Mouse (Mus musculus) urinary bladder, adult 18-20 months (tissue): ENCODE measurements around the gene Gm3854.

ENCODE experiments used
- DNase-seq, 2 experiments: peaks; one replicate each; pipeline ENCODE4 v3.0.0; 2022; ENCODE audit warnings: low spot score in 2 of 2, mixed read lengths in 2 of 2

Gm3854 gene

GRCm38 (mm10) chr7:6386995-6387394, 43.4 kb downstream of the Gm3854 start:
- DNase-seq = no peak

DNA sequence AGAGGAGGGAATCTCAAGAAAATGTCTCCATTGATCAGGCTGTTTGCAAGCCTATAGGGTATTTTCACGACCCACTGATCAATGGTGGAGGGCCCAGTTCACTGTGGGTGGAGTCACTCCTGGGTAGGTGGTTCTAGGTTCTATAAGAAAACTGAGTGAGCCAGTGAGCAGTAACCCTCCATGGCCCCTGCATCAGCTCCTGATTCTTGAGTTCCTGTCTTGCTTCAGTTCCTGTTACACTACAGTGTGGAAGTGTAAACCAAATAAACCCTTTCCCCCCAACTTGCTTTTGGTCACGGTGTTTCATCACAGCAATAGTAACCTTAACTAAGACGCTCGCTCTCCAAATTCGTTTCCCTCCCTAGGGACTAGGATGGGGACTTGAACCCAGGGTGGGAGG, 45.4 kb downstream of the Gm3854 start:
- DNase-seq = no peak

GRCm38 (mm10) chr7:6389449-6389848, 45.9 kb downstream of the Gm3854 start:
- no peak for DNase-seq

GRCm38 (mm10) chr7:6397996-6398975, 54.7 kb downstream of the Gm3854 start, which contains the start of gene Smim17:
Gene Smim17, plus strand, starts transcription at chr7:6398715.
- no peak for DNase-seq
